Mouse (Mus musculus) hindbrain, postnatal 0 days (tissue): ENCODE data around the gene Espl1. TPM values are rescaled to one million over a fixed set of nuclear protein-coding genes. Genes with fewer than 3 reads are reported as not detected.
A peak's percentile ranks its signal among the peaks of the same experiment; 100 is the strongest.

ENCODE experiments used
- ATAC-seq: fragments of 200-750 bp; cut with Nextera tagmentation; 2 replicates; pipeline ENCODE4 v1.8.0; 2017; ENCODE audit warnings: mild to moderate bottlenecking, moderate TSS enrichment, moderate library complexity
- DNase-seq: peaks from one replicate; pipeline ENCODE4 v3.0.0-alpha.2; 2015; ENCODE audit warnings: low spot score
- H3K27ac ChIP-seq: fragments of 300-500 bp; sonication (generic); 2 replicates; pipeline ENCODE4 v1.5.1; 2014; ENCODE audit warnings: mild to moderate bottlenecking
- H3K27me3 ChIP-seq: fragments of 300-500 bp; sonication (generic); 2 replicates; pipeline ENCODE4 v1.6.1; 2014; ENCODE audit warnings: low read length, mixed read lengths; ENCODE audit not compliant: insufficient read depth
- H3K36me3 ChIP-seq: fragments of 300-500 bp; sonication (generic); 2 replicates; pipeline ENCODE4 v1.6.1; 2014; ENCODE audit warnings: low read length, mixed read lengths; ENCODE audit not compliant: insufficient read depth
- H3K4me1 ChIP-seq: fragments of 300-500 bp; sonication (generic); 2 replicates; pipeline ENCODE4 v1.6.1; 2014; ENCODE audit warnings: antibody characterized with exemption, low read length, mixed read lengths; ENCODE audit not compliant: insufficient read depth
- H3K4me2 ChIP-seq: fragments of 300-500 bp; sonication (generic); 2 replicates; pipeline ENCODE4 v1.6.1; 2014; ENCODE audit warnings: low read depth, mild to moderate bottlenecking, low read length, moderate library complexity, mixed read lengths
- H3K4me3 ChIP-seq: fragments of 300-500 bp; sonication (generic); 2 replicates; pipeline ENCODE4 v1.5.1; 2014; ENCODE audit warnings: low read length
- H3K9ac ChIP-seq: fragments of 300-500 bp; sonication (generic); replicated peaks from 2 replicates; pipeline ENCODE4 v1.6.1; 2014; ENCODE audit warnings: mild to moderate bottlenecking, low read length, moderate library complexity, mixed read lengths
- H3K9me3 ChIP-seq: fragments of 300-500 bp; sonication (generic); 2 replicates; pipeline ENCODE4 v1.6.1; 2016; ENCODE audit warnings: low read length, mixed read lengths
- CTCF ChIP-seq: IDR thresholded peaks from 2 replicates; pipeline ENCODE4 v1.5.1; 2016; ENCODE audit warnings: antibody characterized with exemption, control low read depth, low read depth
- WGBS: fragments of 180-500 bp; shearing (Covaris S2); extraction: QIAGEN DNeasy Blood & Tissue Kit; methylation state at CpG from one replicate; pipeline ENCODE4 v1.1.7; 2014; 5-methylcytosine and 5-hydroxymethylcytosine counted together
- polyA plus RNA-seq: library from polyadenylated mRNA; unstranded; fragments of >200 nt; fragmentation: Nextera tagmentation; extraction: Ambion mirVana; gene quantifications from 2 replicates; pipeline ENCODE4 v1.2.1, GENCODE M21; 2015
- total RNA-seq: library from RNA; depleted of rRNA; stranded (reverse); fragments of >200 nt; gene quantifications from 2 replicates; pipeline ENCODE4 v1.2.3, GENCODE M21; 2014

Espl1 gene
- total and polyA plus RNA-seq, 2 experiments from 2014 or later, result 3.8 to 7.3 TPM

GRCm38 (mm10) chr15:102273982-102274716 lies 21.9 kb upstream of the Espl1 start:
- no peak overlapping the region for H3K4me2 ChIP-seq
- H3K9me3 ChIP-seq, result no peaks in the 10 kb centered on the region
- no peak overlapping the region for H3K27ac ChIP-seq
- no peaks in the 10 kb centered on the region for H3K36me3 ChIP-seq
- ATAC-seq, result no peak
- no peak overlapping the region for H3K4me3 ChIP-seq
- no peak for TF ChIP-seq CTCF
- H3K27me3 ChIP-seq, result peaks cover 7% of the 10 kb centered on the region; the same call in 1 of the 2 replicates
- DNase-seq, result no peak
- WGBS, result 71% methylated on average over 6 of the region's 6 CpGs
- H3K9ac ChIP-seq, result no peak overlapping the region
- H3K4me1 ChIP-seq, result no peaks in the 10 kb centered on the region

DNA sequence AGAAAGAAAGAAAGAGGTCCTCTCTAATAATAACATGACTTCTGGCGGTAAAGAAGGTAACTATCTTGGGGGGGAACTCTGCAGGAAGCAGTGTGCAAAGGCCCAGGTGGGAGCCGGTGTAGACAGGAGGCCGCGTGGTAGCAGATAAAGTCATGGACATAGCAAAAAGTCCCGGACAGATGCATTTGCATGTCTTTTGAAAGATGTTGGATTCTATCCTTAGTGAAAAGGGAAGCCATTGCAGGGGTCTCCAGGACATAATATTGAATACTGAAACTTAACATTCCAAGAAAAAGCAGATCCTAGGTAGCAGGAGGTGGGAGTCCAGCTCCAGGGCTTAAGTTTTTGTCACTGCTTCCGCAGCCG lies 17.4 kb upstream of the Espl1 start:
- DNase-seq (no peak), ATAC-seq (no peak)
- H3K4me2 ChIP-seq, result peak overlapping the region; percentile 84
- H3K36me3 ChIP-seq, result peaks cover 14% of the 10 kb centered on the region
- H3K4me1 ChIP-seq, result peaks cover 8% of the 10 kb centered on the region
- H3K27me3 ChIP-seq, result no peaks in the 10 kb centered on the region
- peak overlapping the region; percentile 87 for H3K4me3 ChIP-seq
- no peak for TF ChIP-seq CTCF
- peak overlapping the region; percentile 83; the same call in 1 of the 2 replicates for H3K27ac ChIP-seq
- peak overlapping the region; percentile 65 for H3K9ac ChIP-seq
- H3K9me3 ChIP-seq, result no peaks in the 10 kb centered on the region
- WGBS, result 27% methylated on average over 7 of the region's 7 CpGs

DNA sequence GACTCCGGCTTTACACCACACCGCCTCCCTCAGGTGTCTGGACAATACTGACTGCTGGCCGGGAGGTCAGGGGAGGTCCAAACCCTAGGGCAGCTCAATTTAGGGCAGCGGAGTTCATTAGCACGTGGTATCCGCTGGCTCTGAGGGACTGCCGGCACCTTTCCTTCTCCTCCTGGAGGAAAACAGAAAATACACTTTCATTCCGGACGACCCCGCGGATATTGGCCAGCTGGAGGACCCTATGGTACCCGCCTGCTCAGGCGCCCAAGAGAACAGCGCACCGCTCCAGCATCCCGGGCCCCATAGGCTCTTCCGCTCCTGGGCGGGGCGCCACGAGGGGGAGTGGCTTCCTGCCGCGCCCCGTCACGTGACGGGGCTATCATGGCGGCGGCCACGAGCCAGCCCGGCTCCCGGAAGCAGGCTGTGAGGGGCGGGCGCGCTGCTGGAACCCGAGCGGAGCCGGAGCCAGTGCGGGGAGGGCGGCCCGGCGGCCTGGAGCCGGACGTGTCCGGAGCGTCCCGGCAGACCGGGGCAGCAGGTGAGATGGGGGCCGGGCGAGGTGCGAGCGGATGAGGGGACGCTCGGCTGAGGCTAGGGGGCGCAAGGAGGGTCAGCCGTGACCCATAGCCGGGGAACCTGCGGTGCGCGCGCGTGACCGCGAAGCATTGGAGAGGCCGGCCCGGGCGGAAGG lies 16.8 kb upstream of the Espl1 start, which contains the start of gene Mfsd5:
Mfsd5 (plus strand) TSS at position 363 of the 691 bp plus-strand sequence.
- H3K9me3 ChIP-seq, result no peaks in the 10 kb centered on the region

GRCm38 (mm10) chr15:102279783-102280520 lies 16.1 kb upstream of the Espl1 start:
- no peaks in the 10 kb centered on the region for H3K9me3 ChIP-seq
- peak overlapping the region; percentile 84 for H3K4me2 ChIP-seq
- peak overlapping the region; percentile 83 for H3K27ac ChIP-seq
- peak overlapping the region; percentile 65 for H3K9ac ChIP-seq
- 31% methylated on average over 13 of the region's 13 CpGs for WGBS
- H3K4me3 ChIP-seq, result peak overlapping the region; percentile 87
- ATAC-seq (peak; percentile 41), DNase-seq (no peak)
- H3K4me1 ChIP-seq, result peaks cover 8% of the 10 kb centered on the region
- peaks cover 14% of the 10 kb centered on the region for H3K36me3 ChIP-seq
- no peak for TF ChIP-seq CTCF
- H3K27me3 ChIP-seq, result no peaks in the 10 kb centered on the region

More for the DNA sequence above, 16.8 kb upstream of the Espl1 start, which contains the start of gene Mfsd5:
- peak within 1 kb of the TSS; percentile 83 for H3K27ac ChIP-seq
- WGBS, result under 1% methylated on average over 65 of the region's 65 CpGs
- ATAC-seq (peak; percentile 96), DNase-seq (peak; percentile 95)
- peak; percentile 49 for TF ChIP-seq CTCF
- peaks cover 14% of the 10 kb centered on the region for H3K36me3 ChIP-seq
- H3K27me3 ChIP-seq, result no peaks in the 10 kb centered on the region
- peak within 1 kb of the TSS; percentile 84 for H3K4me2 ChIP-seq
- peak within 1 kb of the TSS; percentile 65 for H3K9ac ChIP-seq
- H3K4me3 ChIP-seq, result peak within 1 kb of the TSS; percentile 87
- peaks cover 8% of the 10 kb centered on the region for H3K4me1 ChIP-seq

- Histone ChIP-seq H3K4me2 (peak overlapping the region; percentile 84), H3K27ac (no peak overlapping the region), H3K4me1 (peaks cover 8% of the 10 kb centered on the region), H3K36me3 (peaks cover 14% of the 10 kb centered on the region), H3K4me3 (no peak overlapping the region), H3K9ac (no peak overlapping the region), H3K27me3 (no peaks in the 10 kb centered on the region), H3K9me3 (no peaks in the 10 kb centered on the region)
- ATAC-seq, result no peak
- 95% methylated on average over 19 of the region's 19 CpGs for WGBS
- no peak for DNase-seq
- TF ChIP-seq CTCF, result no peak
Measured at GRCm38 (mm10) chr15:102280623-102281022, 15.4 kb upstream of the Espl1 start.

DNA sequence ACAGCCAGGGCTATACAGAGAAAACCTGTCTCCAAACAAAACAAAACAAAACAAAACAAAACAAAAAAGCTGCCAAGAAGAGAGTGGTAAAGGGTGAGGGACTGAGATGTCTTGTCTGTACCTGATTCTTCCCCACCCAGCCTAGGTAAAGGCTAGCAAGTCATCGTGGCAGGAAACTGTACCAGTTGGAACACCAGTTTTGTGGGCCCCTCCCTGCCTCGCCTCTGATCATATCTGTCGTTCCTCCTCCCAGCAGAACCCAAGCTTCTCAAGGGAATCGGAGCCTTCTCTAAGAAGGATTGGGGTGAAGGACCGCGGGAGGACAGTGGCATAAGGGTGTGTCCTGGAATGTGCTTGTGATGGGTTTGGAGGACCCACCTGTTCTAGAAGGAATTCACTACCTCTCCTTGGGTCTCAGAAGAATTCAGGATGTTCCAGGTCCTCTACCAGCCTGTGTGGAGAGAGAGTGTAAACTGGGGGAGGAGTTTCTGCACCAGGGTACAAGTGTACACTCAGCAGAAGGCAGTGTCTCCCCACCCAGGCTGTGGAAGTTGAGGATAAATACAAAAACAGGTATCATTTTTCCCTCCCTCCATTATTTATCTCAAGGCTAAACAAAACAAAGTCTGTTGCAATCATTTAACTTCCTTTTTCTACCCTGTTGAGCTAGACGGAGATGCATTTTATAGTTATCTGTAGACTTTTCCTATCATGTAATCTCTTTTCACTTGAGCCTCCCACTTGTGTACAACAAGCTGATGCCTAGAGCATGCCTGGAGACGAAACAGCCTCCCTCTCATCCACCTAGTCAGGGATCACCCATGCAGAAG lies 13.4 kb upstream of the Espl1 start:
- 87% methylated on average over 8 of the region's 8 CpGs for WGBS
- H3K9ac ChIP-seq, result no peak overlapping the region
- H3K4me3 ChIP-seq, result no peak overlapping the region
- H3K27me3 ChIP-seq, result no peaks in the 10 kb centered on the region
- H3K27ac ChIP-seq, result no peak overlapping the region
- DNase-seq (no peak), ATAC-seq (no peak)
- H3K9me3 ChIP-seq, result no peaks in the 10 kb centered on the region
- H3K36me3 ChIP-seq, result peaks cover 14% of the 10 kb centered on the region
- H3K4me2 ChIP-seq, result no peak overlapping the region
- peaks cover 8% of the 10 kb centered on the region for H3K4me1 ChIP-seq
- no peak for TF ChIP-seq CTCF
